In genomic region chr9:42270617-42271016, GRCm38 (mm10) we compare ENCODE assay signal across 17 mouse cellular contexts. TPM values are rescaled to one million over a fixed set of nuclear protein-coding genes. Genes with fewer than 3 reads are reported as not detected.
A peak's percentile ranks its signal among the peaks of the same experiment; 100 is the strongest.
DNase-seq lines count a peak whose midpoint lies in the region; ATAC-seq and TF ChIP-seq lines count a peak whose summit lies in the region.
"Had no signal": no experiment of that assay in that cellular context is flagged by ENCODE, and none has a peak within 500 bp of the region (broad histone marks: within the 10 kb centered on the region; RNA-seq: fewer than 3 reads in every experiment).

No protein-coding gene starts in this region.

- no peaks in the 10 kb centered on the region for H3K79me2 ChIP-seq in liver, adult 2 months (ENCODE audit: control insufficient read depth, insufficient read depth, low read length)

- peak; percentile 84 for DNase-seq in liver, adult 2 months (ENCODE audit: extremely low read depth, low read depth, low spot score)
- DNase-seq in liver = no peak
- no peak for DNase-seq in liver, postnatal 0 days
- DNase-seq: adrenal gland, postnatal 25 days; B cell, adult 2 months; cerebellum, adult 11 months; cerebellum, adult 11-12 months; cerebellum, adult 18-20 months; cerebellum, adult 2 months had no signal

- no peak for TF ChIP-seq CTCF in liver, adult 2 months (IDR thresholded peaks at IDR 0.05; ENCODE audit: low read depth, low read length)
- no peak for TF ChIP-seq CTCF in liver, postnatal 0 days (IDR thresholded peaks at IDR 0.05; ENCODE audit: low read depth)

- H3K4me1 ChIP-seq in liver, adult 2 months (ENCODE audit: control insufficient read depth, insufficient read depth, low read length) = peaks cover 22% of the 10 kb centered on the region
- H3K4me1 ChIP-seq in liver, postnatal 0 days (ENCODE audit: insufficient read depth) = peaks cover 21% of the 10 kb centered on the region
- 0 out of 2 replicates have a peak, but pooled peaks cover 2% of the 10 kb centered on the region for H3K4me1 ChIP-seq in liver, embryonic 12.5 days
- H3K4me1 ChIP-seq in brown adipose tissue, adult 24 weeks (ENCODE audit: control insufficient read depth, insufficient read depth, insufficient read length, low read length) = peaks cover 11% of the 10 kb centered on the region; the same call in 1 of the 2 replicates
- no peaks in the 10 kb centered on the region for H3K4me1 ChIP-seq in intestine, embryonic 15.5 days (replicated peaks)

- no peaks in the 10 kb centered on the region for H3K27me3 ChIP-seq in liver, adult 2 months (ENCODE audit: control insufficient read depth, insufficient read depth, low read length)
- H3K27me3 ChIP-seq in liver, postnatal 0 days (ENCODE audit: insufficient read depth, low read length) = no peaks in the 10 kb centered on the region
- H3K27me3 ChIP-seq in liver, embryonic 12.5 days (replicated peaks) = no peaks in the 10 kb centered on the region
- no peaks in the 10 kb centered on the region for H3K27me3 ChIP-seq in intestine, embryonic 15.5 days (replicated peaks)
- H3K27me3 ChIP-seq: CH12.LX had no signal

- no peak for TF ChIP-seq EP300 in liver, postnatal 0 days (IDR thresholded peaks at IDR 0.05; ENCODE audit: low read depth)

- no peak overlapping the region for H3K9ac ChIP-seq in liver, adult 2 months (ENCODE audit: low read depth, low read length)
- H3K9ac ChIP-seq in liver, postnatal 0 days (replicated peaks) = no peak overlapping the region
- H3K9ac ChIP-seq in liver, embryonic 12.5 days = no peak overlapping the region
- H3K9ac ChIP-seq in intestine, embryonic 15.5 days = no peak overlapping the region

- ATAC-seq in liver, postnatal 0 days = no peak
- ATAC-seq in liver, embryonic 12.5 days = no peak
- no peak for ATAC-seq in intestine, embryonic 15.5 days
- ATAC-seq: activated CD4-positive, CD25-positive, alpha-beta regulatory T cell, adult 4 months; CD4-positive, CD25-positive, alpha-beta regulatory T cell, adult 4 months; Patski had no signal

- H3K4me3 ChIP-seq in liver, adult 2 months (ENCODE audit: insufficient read depth, low read depth, low read length) = no peak overlapping the region
- no peak overlapping the region for H3K4me3 ChIP-seq in liver, postnatal 0 days (ENCODE audit: low read depth, low read length)
- no peak overlapping the region for H3K4me3 ChIP-seq in liver, embryonic 12.5 days
- H3K4me3 ChIP-seq in brown adipose tissue, adult 24 weeks (ENCODE audit: insufficient read depth, low read depth, low read length) = no peak overlapping the region
- no peak overlapping the region for H3K4me3 ChIP-seq in intestine, embryonic 15.5 days (replicated peaks)

- H3K9me3 ChIP-seq in liver, postnatal 0 days (ENCODE audit: low read length) = no peaks in the 10 kb centered on the region
- no peaks in the 10 kb centered on the region for H3K9me3 ChIP-seq in liver, embryonic 12.5 days (replicated peaks)
- H3K9me3 ChIP-seq in intestine, embryonic 15.5 days = no peaks in the 10 kb centered on the region
- H3K9me3 ChIP-seq: G1E had no signal

- H3K36me3 ChIP-seq in liver, adult 2 months (ENCODE audit: control insufficient read depth, insufficient read depth, low read length) = peaks cover 3% of the 10 kb centered on the region; the same call in 1 of the 2 replicates
- H3K36me3 ChIP-seq in liver, postnatal 0 days (replicated peaks; ENCODE audit: insufficient read depth, low read length) = no peaks in the 10 kb centered on the region
- H3K36me3 ChIP-seq in liver, embryonic 12.5 days = no peaks in the 10 kb centered on the region
- H3K36me3 ChIP-seq in intestine, embryonic 15.5 days = no peaks in the 10 kb centered on the region

- H3K27ac ChIP-seq in liver, adult 2 months (replicated peaks; ENCODE audit: insufficient read depth, low read depth, low read length) = peak overlapping the region; percentile 99
- peak overlapping the region; percentile 68; the same call in 1 of the 2 replicates for H3K27ac ChIP-seq in liver, postnatal 0 days (ENCODE audit: low read depth)
- H3K27ac ChIP-seq in liver, embryonic 12.5 days = no peak overlapping the region
- peak overlapping the region; percentile 84 for H3K27ac ChIP-seq in brown adipose tissue, adult 24 weeks (replicated peaks; ENCODE audit: low read depth, low read length)
- no peak overlapping the region for H3K27ac ChIP-seq in intestine, embryonic 15.5 days

- no peak overlapping the region for H3K4me2 ChIP-seq in liver, postnatal 0 days (ENCODE audit: low read depth, low read length)
- H3K4me2 ChIP-seq in liver, embryonic 12.5 days = no peak overlapping the region
- H3K4me2 ChIP-seq in intestine, embryonic 15.5 days (replicated peaks) = no peak overlapping the region

- TF ChIP-seq POLR2A in liver, adult 2 months (IDR thresholded peaks at IDR 0.05; ENCODE audit: extremely low read depth, insufficient read depth, low read length) = no peak

- WGBS in liver, adult 2 months = 30% methylated on average over 3 of the region's 3 CpGs
- 85% methylated on average over 3 of the region's 3 CpGs for WGBS in liver, postnatal 0 days (ENCODE audit: insufficient replicate concordance)
- WGBS in liver, embryonic 12.5 days (ENCODE audit: insufficient replicate concordance) = 77% methylated on average over 3 of the region's 3 CpGs
- WGBS in intestine, embryonic 15.5 days = 92% methylated on average over 3 of the region's 3 CpGs

RNA-seq across cellular contexts. Expression of gene Sc5d, which starts 6.6 kb away (rescaled TPM):
- total RNA-seq in liver, adult 2 months (2014; rRNA removed) = 532 and 536 TPM in 2 replicates
- 652 and 777 TPM in 2 replicates for polyA plus RNA-seq in liver, adult 2 months (2012; rRNA removed)
- 146 and 151 TPM in 2 replicates for polyA plus RNA-seq in liver, postnatal 0 days (2015; fragmentation: Nextera tagmentation; extraction: Ambion mirVana)
- 60.9 and 64.8 TPM in 2 replicates for polyA plus RNA-seq in liver, embryonic 12.5 days (2016; fragmentation: Nextera tagmentation; extraction: Ambion mirVana)
- 91.2 and 113 TPM in 2 replicates for polyA plus RNA-seq in brown adipose tissue, adult 24 weeks (2012; ENCODE audit: insufficient read depth, insufficient read length, missing spikeins)
- polyA plus RNA-seq in intestine, embryonic 15.5 days (2015; fragmentation: Nextera tagmentation; extraction: Ambion mirVana) = 84.1 and 90.9 TPM in 2 replicates

Comparison
In these comparisons a context has a peak if more than half of its experiments do, and no peak if none do; other contexts are left out.
1. H3K27ac ChIP-seq: peak in liver, adult 2 months (single experiment), liver, postnatal 0 days (single experiment) and brown adipose tissue, adult 24 weeks (single experiment); none in liver, embryonic 12.5 days (single experiment) and intestine, embryonic 15.5 days (single experiment).